Mouse (Mus musculus): ENCODE measurements around the gene Gcn1l1. TPM values are rescaled to one million over a fixed set of nuclear protein-coding genes. Genes with fewer than 3 reads are reported as not detected.

Gcn1l1 gene
- total and polyA plus RNA-seq, 2 experiments from 2014 or later, result 22.4 to 74.4 TPM

DNA sequence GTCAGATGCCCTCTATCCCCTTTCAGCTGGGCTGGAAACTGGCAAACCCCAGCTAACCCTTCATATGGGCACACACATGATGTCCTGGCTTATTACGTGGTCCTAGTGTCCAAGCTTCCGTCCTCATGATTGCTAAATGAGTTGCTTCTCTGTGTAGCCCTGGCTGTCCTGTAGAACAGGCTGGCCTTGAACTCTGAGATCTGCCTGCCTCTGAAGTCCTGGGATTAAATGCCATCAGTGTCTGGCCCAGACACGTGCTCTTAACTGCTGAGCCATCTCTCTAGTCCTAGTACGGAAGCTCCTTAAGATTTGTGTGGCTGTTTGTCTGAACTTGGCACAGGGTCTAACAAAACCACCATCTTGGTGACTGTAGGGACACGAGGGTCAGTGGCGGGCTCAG is 38.5 kb downstream of the Gcn1l1 start:
- 91% methylated on average over 6 of the region's 6 CpGs for WGBS
- no peaks in the 10 kb centered on the region for H3K9me3 ChIP-seq (ENCODE audit: low read length)
- H3K4me1 ChIP-seq (ENCODE audit: insufficient read depth), result no peaks in the 10 kb centered on the region
- H3K36me3 ChIP-seq (ENCODE audit: insufficient read depth), result peaks cover 82% of the 10 kb centered on the region
- H3K27me3 ChIP-seq (ENCODE audit: insufficient read depth, low read length), result no peaks in the 10 kb centered on the region
- no peak overlapping the region for H3K4me2 ChIP-seq (ENCODE audit: low read depth)
- no peak overlapping the region for H3K27ac ChIP-seq (ENCODE audit: low read depth, low read length)
- no peak overlapping the region for H3K4me3 ChIP-seq (ENCODE audit: low read depth, low read length)
- H3K9ac ChIP-seq, result no peak overlapping the region
- no peak for DNase-seq
- no peak for ATAC-seq
- no peak for TF ChIP-seq CTCF (IDR thresholded peaks at IDR 0.05; ENCODE audit: low read depth)

DNA sequence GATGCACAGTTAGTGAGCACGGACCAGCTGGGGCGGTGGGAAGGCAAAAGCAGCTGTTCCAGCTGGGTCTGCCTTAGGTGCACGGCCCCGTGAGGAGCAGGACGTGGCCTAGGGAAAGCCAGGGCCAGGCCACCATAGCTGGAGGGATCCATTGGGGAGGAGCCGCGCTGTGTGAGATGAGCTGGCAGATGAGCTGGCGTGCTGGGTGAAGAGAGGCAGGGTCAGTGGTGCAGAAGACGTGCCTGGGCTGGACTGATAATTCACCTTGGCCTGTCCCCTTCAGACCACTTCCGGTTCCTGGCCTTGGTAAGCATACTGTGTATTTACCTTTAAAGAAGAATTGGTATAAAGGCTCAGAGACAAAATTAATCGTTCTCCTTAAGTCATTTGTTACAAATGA is 46.5 kb downstream of the Gcn1l1 start:
- H3K9me3 ChIP-seq (ENCODE audit: low read length), result no peaks in the 10 kb centered on the region
- peaks cover 98% of the 10 kb centered on the region for H3K36me3 ChIP-seq (ENCODE audit: insufficient read depth)
- ATAC-seq, result no peak
- WGBS, result 91% methylated on average over 11 of the region's 11 CpGs
- H3K4me1 ChIP-seq (ENCODE audit: insufficient read depth), result no peaks in the 10 kb centered on the region
- no peak overlapping the region for H3K4me3 ChIP-seq (ENCODE audit: low read depth, low read length)
- H3K9ac ChIP-seq, result no peak overlapping the region
- H3K27ac ChIP-seq (ENCODE audit: low read depth, low read length), result no peak overlapping the region
- TF ChIP-seq CTCF (IDR thresholded peaks at IDR 0.05; ENCODE audit: low read depth), result no peak
- no peak overlapping the region for H3K4me2 ChIP-seq (ENCODE audit: low read depth)
- DNase-seq, result no peak
- no peaks in the 10 kb centered on the region for H3K27me3 ChIP-seq (ENCODE audit: insufficient read depth, low read length)

DNA sequence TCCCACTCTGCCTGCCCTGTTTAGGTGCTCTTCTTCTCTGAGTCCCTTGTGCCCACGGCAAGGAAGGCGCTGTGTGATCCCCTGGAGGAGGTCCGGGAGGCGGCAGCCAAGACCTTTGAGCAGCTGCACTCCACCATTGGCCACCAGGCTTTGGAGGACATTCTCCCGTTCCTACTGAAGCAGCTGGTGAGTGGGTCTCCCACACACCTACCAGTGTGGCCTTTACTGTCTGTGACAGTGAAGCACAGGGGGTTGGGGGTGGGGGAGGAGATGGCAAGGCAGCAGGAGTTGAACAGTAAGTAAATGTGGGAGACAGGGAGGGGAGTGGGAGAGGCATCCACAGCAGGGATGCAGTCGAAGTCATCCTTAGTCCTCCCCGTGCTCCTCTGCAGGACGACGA is 48.3 kb downstream of the Gcn1l1 start:
- no peak overlapping the region for H3K27ac ChIP-seq (ENCODE audit: low read depth, low read length)
- H3K4me3 ChIP-seq (ENCODE audit: low read depth, low read length), result no peak overlapping the region
- 90% methylated on average over 9 of the region's 9 CpGs for WGBS
- H3K27me3 ChIP-seq (ENCODE audit: insufficient read depth, low read length), result no peaks in the 10 kb centered on the region
- no peak overlapping the region for H3K4me2 ChIP-seq (ENCODE audit: low read depth)
- peaks cover 99% of the 10 kb centered on the region for H3K36me3 ChIP-seq (ENCODE audit: insufficient read depth)
- no peak for DNase-seq
- no peak for TF ChIP-seq CTCF (IDR thresholded peaks at IDR 0.05; ENCODE audit: low read depth)
- no peaks in the 10 kb centered on the region for H3K9me3 ChIP-seq (ENCODE audit: low read length)
- no peak for ATAC-seq
- H3K4me1 ChIP-seq (ENCODE audit: insufficient read depth), result no peaks in the 10 kb centered on the region
- no peak overlapping the region for H3K9ac ChIP-seq

DNA sequence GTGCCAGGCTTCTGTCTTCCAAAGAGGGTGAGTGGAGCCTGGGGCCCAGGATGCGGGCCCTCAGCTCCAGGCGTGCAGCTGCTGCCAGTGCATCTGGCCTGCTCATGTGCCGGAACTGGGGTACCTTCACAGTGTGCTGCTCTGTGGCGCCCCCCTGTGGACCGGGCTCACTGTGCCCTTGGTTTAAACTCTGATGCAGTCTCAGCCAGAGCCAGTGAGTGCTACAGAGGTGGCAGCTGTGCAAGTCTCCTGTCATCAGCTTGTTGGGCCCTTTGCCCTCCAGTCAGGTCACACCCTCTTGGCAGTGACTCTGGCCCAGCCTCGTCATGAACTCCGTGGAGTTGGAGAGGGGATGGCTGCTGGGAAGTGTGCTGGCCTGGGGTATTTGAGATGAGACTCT is 49.9 kb downstream of the Gcn1l1 start:
- H3K36me3 ChIP-seq (ENCODE audit: insufficient read depth), result peaks cover 99% of the 10 kb centered on the region
- no peaks in the 10 kb centered on the region for H3K27me3 ChIP-seq (ENCODE audit: insufficient read depth, low read length)
- H3K9me3 ChIP-seq (ENCODE audit: low read length), result no peaks in the 10 kb centered on the region
- H3K4me1 ChIP-seq (ENCODE audit: insufficient read depth), result no peaks in the 10 kb centered on the region
- WGBS, result 78% methylated on average over 7 of the region's 7 CpGs
- DNase-seq, result no peak
- no peak overlapping the region for H3K27ac ChIP-seq (ENCODE audit: low read depth, low read length)
- no peak overlapping the region for H3K4me3 ChIP-seq (ENCODE audit: low read depth, low read length)
- no peak for ATAC-seq
- no peak overlapping the region for H3K9ac ChIP-seq
- peak; percentile 59 for TF ChIP-seq CTCF (IDR thresholded peaks at IDR 0.05; ENCODE audit: low read depth)
- H3K4me2 ChIP-seq (ENCODE audit: low read depth), result no peak overlapping the region

DNA sequence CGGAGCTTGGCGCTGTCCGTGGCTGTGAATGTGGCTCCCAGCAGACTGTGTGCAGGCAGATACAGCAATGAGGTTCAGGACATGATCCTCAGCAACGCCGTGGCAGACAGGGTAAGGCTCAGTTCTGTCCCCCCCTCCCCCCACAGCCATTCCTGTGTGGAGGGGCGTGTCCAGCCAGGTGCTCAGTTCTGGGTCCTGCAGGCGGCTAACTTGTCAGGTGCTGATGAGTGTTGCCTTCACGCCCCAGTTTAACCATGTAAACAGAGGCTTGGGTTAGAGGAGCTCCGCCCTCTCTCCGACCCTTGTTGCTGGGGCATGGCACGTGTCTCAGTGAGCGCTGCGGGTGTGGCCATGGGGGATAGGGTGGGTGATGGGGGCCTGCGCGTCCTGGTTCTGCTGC is 54.6 kb downstream of the Gcn1l1 start:
- Histone ChIP-seq H3K9ac (no peak overlapping the region), H3K4me3 (ENCODE audit: low read depth, low read length) (no peak overlapping the region), H3K4me2 (ENCODE audit: low read depth) (no peak overlapping the region), H3K27ac (ENCODE audit: low read depth, low read length) (no peak overlapping the region), H3K36me3 (ENCODE audit: insufficient read depth) (peaks cover 78% of the 10 kb centered on the region), H3K9me3 (ENCODE audit: low read length) (no peaks in the 10 kb centered on the region), H3K27me3 (ENCODE audit: insufficient read depth, low read length) (no peaks in the 10 kb centered on the region), H3K4me1 (ENCODE audit: insufficient read depth) (no peaks in the 10 kb centered on the region)
- ATAC-seq (no peak), DNase-seq (no peak)
- TF ChIP-seq CTCF (IDR thresholded peaks at IDR 0.05; ENCODE audit: low read depth), result no peak
- 93% methylated on average over 15 of the region's 15 CpGs for WGBS

GRCm38 (mm10) chr5:115622686-115623085 is 57.6 kb downstream of the Gcn1l1 start:
- no peak for TF ChIP-seq CTCF (IDR thresholded peaks at IDR 0.05; ENCODE audit: low read depth)
- no peak for DNase-seq
- 89% methylated on average over 7 of the region's 7 CpGs for WGBS

GRCm38 (mm10) chr5:115623694-115624440 is 58.8 kb downstream of the Gcn1l1 start:
- ATAC-seq (peak; percentile 50), DNase-seq (no peak)
- H3K27me3 ChIP-seq (ENCODE audit: insufficient read depth, low read length), result no peaks in the 10 kb centered on the region
- TF ChIP-seq CTCF (IDR thresholded peaks at IDR 0.05; ENCODE audit: low read depth), result no peak
- no peak overlapping the region for H3K4me2 ChIP-seq (ENCODE audit: low read depth)
- H3K27ac ChIP-seq (ENCODE audit: low read depth, low read length), result no peak overlapping the region
- H3K9ac ChIP-seq, result no peak overlapping the region
- no peak overlapping the region for H3K4me3 ChIP-seq (ENCODE audit: low read depth, low read length)
- H3K36me3 ChIP-seq (ENCODE audit: insufficient read depth), result peaks cover 38% of the 10 kb centered on the region
- 80% methylated on average over 9 of the region's 9 CpGs for WGBS
- no peaks in the 10 kb centered on the region for H3K9me3 ChIP-seq (ENCODE audit: low read length)
- H3K4me1 ChIP-seq (ENCODE audit: insufficient read depth), result no peaks in the 10 kb centered on the region

More at GRCm38 (mm10) chr5:115622686-115623085, 57.6 kb downstream of the Gcn1l1 start:
- H3K9me3 ChIP-seq (ENCODE audit: low read length), result no peaks in the 10 kb centered on the region
- ATAC-seq, result no peak
- no peak overlapping the region for H3K27ac ChIP-seq (ENCODE audit: low read depth, low read length)
- no peaks in the 10 kb centered on the region for H3K4me1 ChIP-seq (ENCODE audit: insufficient read depth)
- no peak overlapping the region for H3K9ac ChIP-seq
- H3K4me2 ChIP-seq (ENCODE audit: low read depth), result no peak overlapping the region
- H3K36me3 ChIP-seq (ENCODE audit: insufficient read depth), result peaks cover 49% of the 10 kb centered on the region
- H3K27me3 ChIP-seq (ENCODE audit: insufficient read depth, low read length), result no peaks in the 10 kb centered on the region
- H3K4me3 ChIP-seq (ENCODE audit: low read depth, low read length), result no peak overlapping the region

Data from forebrain, postnatal 0 days (tissue).